Mouse (Mus musculus) layer of hippocampus, adult 2 months (tissue): ENCODE results near the gene Ptgis. TPM values are rescaled to one million over a fixed set of nuclear protein-coding genes. Genes with fewer than 3 reads are reported as not detected.
A peak's percentile ranks its signal among the peaks of the same experiment; 100 is the strongest.

Experiments
- DNase-seq, 2 experiments: peaks; one replicate each; pipeline ENCODE4 v3.0.0; 2022; ENCODE audit warnings: low spot score in 2 of 2
- H3K27ac ChIP-seq: fragments of 200-600 bp; 2 replicates; pipeline ENCODE4 v1.8.1; 2022
- H3K4me3 ChIP-seq: fragments of 200-600 bp; 2 replicates; pipeline ENCODE4 v1.8.1; 2022; ENCODE audit warnings: mild to moderate bottlenecking
- CTCF ChIP-seq: fragments of 200-600 bp; conservative IDR thresholded peaks from 2 replicates; pipeline ENCODE4 v1.8.1; 2022; ENCODE audit warnings: antibody characterized with exemption, mild to moderate bottlenecking, moderate library complexity
- total RNA-seq, 2 experiments: library from RNA; stranded (reverse); gene quantifications; 2 replicates each; pipeline ENCODE4 v1.2.3; 2021

The Ptgis gene
- total RNA-seq, 2 experiments from 2014 or later = 0.72 to 0.81 TPM

- DNase-seq = no peak
- Histone ChIP-seq H3K27ac (peak overlapping the region; percentile 92), H3K4me3 (no peak overlapping the region)
- no peak for TF ChIP-seq CTCF
Observed at GRCm38 (mm10) chr2:167143914-167144313, 96.5 kb downstream of the Ptgis start.

- Histone ChIP-seq H3K4me3 (no peak overlapping the region), H3K27ac (no peak overlapping the region)
- TF ChIP-seq CTCF = no peak
- DNase-seq = no peak
Observed at GRCm38 (mm10) chr2:167142282-167142681, 98.1 kb downstream of the Ptgis start.

- DNase-seq = no peak
- H3K4me3 ChIP-seq = no peak overlapping the region
- H3K27ac ChIP-seq = peak overlapping the region; percentile 46; the same call in 1 of the 2 replicates
- TF ChIP-seq CTCF = no peak
Observed at GRCm38 (mm10) chr2:167141810-167142209, 98.6 kb downstream of the Ptgis start.

Other genes with a start within 250 kb of the Ptgis start
- gene Stau1, start 244.3 kb downstream of the Ptgis start, total RNA-seq = 10 to 100 TPM; 64.3 to 66.4 TPM
- gene Ddx27, start 225.4 kb downstream of the Ptgis start, total RNA-seq = 10 to 100 TPM; 32.8 to 37.5 TPM
- gene Znfx1, start 177.6 kb downstream of the Ptgis start, total RNA-seq = 10 to 100 TPM; 38.5 to 45.6 TPM
- 100 to 1,000 TPM; 103 to 105 TPM for gene Kcnb1, start 50.4 kb downstream of the Ptgis start, total RNA-seq
- 10 to 100 TPM; 38.1 to 43.9 TPM for gene B4galt5, start 108.6 kb upstream of the Ptgis start, total RNA-seq
- 10 to 100 TPM; 33.2 to 34.5 TPM for gene Slc9a8, start 181.1 kb upstream of the Ptgis start, total RNA-seq